Mouse (Mus musculus) stomach, postnatal 0 days (tissue): ENCODE measurements around the gene Bloc1s6. TPM values are rescaled to one million over a fixed set of nuclear protein-coding genes. Genes with fewer than 3 reads are reported as not detected.

ENCODE experiments used
- ATAC-seq: fragments of 200-750 bp; cut with Nextera tagmentation; 2 replicates; pipeline ENCODE4 v1.8.0; 2017; ENCODE audit not compliant: low FRiP score, low TSS enrichment
- DNase-seq: peaks from one replicate; pipeline ENCODE4 v3.0.0-alpha.2; 2016; ENCODE audit warnings: low spot score
- H3K27ac ChIP-seq: fragments of 300-500 bp; sonication (generic); replicated peaks from 2 replicates; pipeline ENCODE4 v1.5.1; 2014; ENCODE audit warnings: mild to moderate bottlenecking, control low read depth
- H3K27me3 ChIP-seq: fragments of 300-500 bp; sonication (generic); 2 replicates; pipeline ENCODE4 v1.6.1; 2014; ENCODE audit warnings: low read length; ENCODE audit not compliant: control insufficient read depth, insufficient read depth
- H3K36me3 ChIP-seq: fragments of 300-500 bp; sonication (generic); 2 replicates; pipeline ENCODE4 v1.6.1; 2014; ENCODE audit warnings: low read length, mixed read lengths; ENCODE audit not compliant: control insufficient read depth, insufficient read depth
- H3K4me1 ChIP-seq: fragments of 300-500 bp; sonication (generic); replicated peaks from 2 replicates; pipeline ENCODE4 v1.6.1; 2014; ENCODE audit warnings: antibody characterized with exemption; ENCODE audit not compliant: control insufficient read depth, insufficient read depth
- H3K4me2 ChIP-seq: fragments of 300-500 bp; sonication (generic); replicated peaks from 2 replicates; pipeline ENCODE4 v1.6.1; 2014; ENCODE audit warnings: low read depth, mild to moderate bottlenecking, control low read depth, moderate library complexity
- H3K4me3 ChIP-seq: fragments of 300-500 bp; sonication (generic); 2 replicates; pipeline ENCODE4 v1.5.1; 2014; ENCODE audit warnings: low read depth, low read length, control low read depth
- H3K9ac ChIP-seq: fragments of 300-500 bp; sonication (generic); 2 replicates; pipeline ENCODE4 v1.6.1; 2014; ENCODE audit warnings: mild to moderate bottlenecking, low read length, control low read depth, mixed read lengths
- H3K9me3 ChIP-seq: fragments of 300-500 bp; sonication (generic); 2 replicates; pipeline ENCODE4 v1.6.1; 2016; ENCODE audit warnings: low read length; ENCODE audit not compliant: control insufficient read depth
- CTCF ChIP-seq: IDR thresholded peaks from 2 replicates; pipeline ENCODE4 v1.5.1; 2016; ENCODE audit warnings: antibody characterized with exemption, low read depth, mild to moderate bottlenecking, moderate library complexity
- EP300 ChIP-seq: optimal IDR thresholded peaks from 2 replicates; pipeline ENCODE3; 2016; ENCODE audit warnings: antibody characterized with exemption
- WGBS: fragments of 180-500 bp; shearing (Covaris S2); extraction: QIAGEN DNeasy Blood & Tissue Kit; methylation state at CpG from one replicate; pipeline ENCODE4 v1.1.7; 2014; 5-methylcytosine and 5-hydroxymethylcytosine counted together
- polyA plus RNA-seq: library from polyadenylated mRNA; unstranded; fragments of >200 nt; fragmentation: Nextera tagmentation; extraction: Ambion mirVana; gene quantifications from 2 replicates; pipeline ENCODE4 v1.2.1, GENCODE M21; 2015

Gene Bloc1s6
- polyA plus RNA-seq, 1 experiment from 2014 or later, result 32.7 TPM

DNA sequence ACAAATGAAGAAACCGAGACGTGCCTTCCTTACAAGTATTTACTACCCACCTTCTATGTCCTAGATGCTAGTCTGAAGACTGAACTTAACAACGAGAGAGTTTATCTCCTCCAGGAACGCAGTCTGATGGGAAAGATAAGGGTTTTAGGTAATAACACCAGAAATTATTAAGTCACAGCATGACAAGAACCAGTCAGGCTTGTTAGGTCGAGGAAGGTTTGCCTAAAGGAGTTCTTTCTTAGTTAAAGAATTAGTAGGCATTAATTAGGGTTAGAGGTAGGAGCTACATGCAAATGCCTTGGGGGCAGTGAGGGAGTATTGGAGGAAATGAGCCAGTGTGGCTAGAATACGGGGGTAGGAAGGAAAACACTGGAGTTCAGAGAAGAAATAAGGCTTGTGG, 51.4 kb downstream of the Bloc1s6 start:
- DNase-seq (no peak), ATAC-seq (no peak)
- H3K4me2 ChIP-seq, result no peak overlapping the region
- H3K27ac ChIP-seq, result no peak overlapping the region
- no peaks in the 10 kb centered on the region for H3K9me3 ChIP-seq
- WGBS, result 62% methylated on average over 6 of the region's 6 CpGs
- no peak for TF ChIP-seq CTCF
- TF ChIP-seq EP300, result no peak
- no peaks in the 10 kb centered on the region for H3K4me1 ChIP-seq
- H3K36me3 ChIP-seq, result no peaks in the 10 kb centered on the region
- no peak overlapping the region for H3K9ac ChIP-seq
- H3K27me3 ChIP-seq, result no peaks in the 10 kb centered on the region
- no peak overlapping the region for H3K4me3 ChIP-seq

Other genes with a start within 250 kb of the Bloc1s6 start
- 8.5 and 9.3 TPM in 2 replicates for gene Gatm, start 127.2 kb upstream of the Bloc1s6 start, polyA plus RNA-seq
- 193 and 201 TPM in 2 replicates for gene AA467197, start 101.5 kb upstream of the Bloc1s6 start, polyA plus RNA-seq
- 9.5 TPM in 2 replicates for gene Slc30a4, start 35.8 kb upstream of the Bloc1s6 start, polyA plus RNA-seq
- gene Sqor, start 26.7 kb downstream of the Bloc1s6 start, polyA plus RNA-seq, result 79.2 and 90.4 TPM in 2 replicates